Mouse (Mus musculus) kidney, postnatal 0 days (tissue): ENCODE measurements around the gene Pds5a. TPM values are rescaled to one million over a fixed set of nuclear protein-coding genes. Genes with fewer than 3 reads are reported as not detected.

ENCODE experiments used
- ATAC-seq: fragments of 200-750 bp; cut with Nextera tagmentation; replicated peaks from 2 replicates; pipeline ENCODE4 v1.8.0; 2017; ENCODE audit warnings: low read depth, moderate number of reproducible peaks, moderate TSS enrichment, moderate library complexity; ENCODE audit not compliant: low FRiP score
- DNase-seq: peaks from one replicate; pipeline ENCODE4 v3.0.0-alpha.2; 2016; ENCODE audit warnings: low spot score
- H3K27ac ChIP-seq: fragments of 300-500 bp; sonication (generic); 2 replicates; pipeline ENCODE4 v1.5.1; 2014; ENCODE audit warnings: mild to moderate bottlenecking
- H3K27me3 ChIP-seq: fragments of 300-500 bp; sonication (generic); 2 replicates; pipeline ENCODE4 v1.6.1; 2014; ENCODE audit warnings: low read length, mixed read lengths; ENCODE audit not compliant: insufficient read depth
- H3K36me3 ChIP-seq: fragments of 300-500 bp; sonication (generic); 2 replicates; pipeline ENCODE4 v1.6.1; 2014; ENCODE audit warnings: low read length, mixed read lengths; ENCODE audit not compliant: insufficient read depth
- H3K4me1 ChIP-seq: fragments of 300-500 bp; sonication (generic); replicated peaks from 2 replicates; pipeline ENCODE4 v1.6.1; 2014; ENCODE audit warnings: antibody characterized with exemption, low read length, mixed read lengths; ENCODE audit not compliant: insufficient read depth
- H3K4me2 ChIP-seq: fragments of 300-500 bp; sonication (generic); 2 replicates; pipeline ENCODE4 v1.6.1; 2014; ENCODE audit warnings: mild to moderate bottlenecking, low read length, moderate library complexity, mixed read lengths
- H3K4me3 ChIP-seq: fragments of 300-500 bp; sonication (generic); replicated peaks from 2 replicates; pipeline ENCODE4 v1.5.1; 2014; ENCODE audit warnings: low read depth, low read length
- H3K9ac ChIP-seq: fragments of 300-500 bp; sonication (generic); 2 replicates; pipeline ENCODE4 v1.6.1; 2014; ENCODE audit warnings: low read depth, low read length
- H3K9me3 ChIP-seq: fragments of 300-500 bp; sonication (generic); replicated peaks from 2 replicates; pipeline ENCODE4 v1.6.1; 2016; ENCODE audit warnings: low read length, inconsistent platforms, mixed read lengths
- CTCF ChIP-seq: IDR thresholded peaks from 2 replicates; pipeline ENCODE4 v1.5.1; 2016; ENCODE audit warnings: antibody characterized with exemption, low read depth, mild to moderate bottlenecking, moderate library complexity
- WGBS: fragments of 180-500 bp; shearing (Covaris S2); extraction: QIAGEN DNeasy Blood & Tissue Kit; methylation state at CpG from one replicate; pipeline ENCODE4 v1.1.7; 2014; 5-methylcytosine and 5-hydroxymethylcytosine counted together
- polyA plus RNA-seq: library from polyadenylated mRNA; unstranded; fragments of >200 nt; fragmentation: Nextera tagmentation; extraction: Ambion mirVana; gene quantifications from 2 replicates; pipeline ENCODE4 v1.2.1, GENCODE M21; 2015

The Pds5a gene
- polyA plus RNA-seq, 1 experiment from 2014 or later, result 35.2 TPM

DNA sequence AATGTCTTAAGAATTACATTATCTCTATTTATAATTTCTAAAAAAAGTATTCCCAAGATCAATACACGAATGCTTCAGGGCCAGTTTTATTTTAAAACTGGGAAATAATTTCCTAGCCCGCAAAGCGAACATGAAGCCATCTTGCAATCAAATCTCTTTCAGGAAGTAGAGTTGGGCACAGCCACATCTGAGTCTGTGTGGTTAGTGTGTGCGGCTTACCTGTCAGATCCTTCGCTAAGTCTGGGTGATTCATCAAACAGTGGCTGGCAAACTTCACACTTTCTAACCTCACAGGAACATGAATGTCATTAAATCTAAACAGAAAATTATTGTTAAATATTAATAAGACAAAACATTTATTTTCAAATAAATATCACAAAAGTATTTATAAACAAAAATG, 44.3 kb downstream of the Pds5a start:
- no peak overlapping the region for H3K27ac ChIP-seq
- H3K4me2 ChIP-seq, result no peak overlapping the region
- H3K27me3 ChIP-seq, result no peaks in the 10 kb centered on the region
- H3K9ac ChIP-seq, result no peak overlapping the region
- no peak overlapping the region for H3K4me3 ChIP-seq
- WGBS, result 94% methylated on average over 5 of the region's 5 CpGs
- TF ChIP-seq CTCF, result no peak
- no peak for DNase-seq
- H3K9me3 ChIP-seq, result no peaks in the 10 kb centered on the region
- no peaks in the 10 kb centered on the region for H3K4me1 ChIP-seq
- no peak for ATAC-seq
- peaks cover 32% of the 10 kb centered on the region; the same call in 1 of the 2 replicates for H3K36me3 ChIP-seq

DNA sequence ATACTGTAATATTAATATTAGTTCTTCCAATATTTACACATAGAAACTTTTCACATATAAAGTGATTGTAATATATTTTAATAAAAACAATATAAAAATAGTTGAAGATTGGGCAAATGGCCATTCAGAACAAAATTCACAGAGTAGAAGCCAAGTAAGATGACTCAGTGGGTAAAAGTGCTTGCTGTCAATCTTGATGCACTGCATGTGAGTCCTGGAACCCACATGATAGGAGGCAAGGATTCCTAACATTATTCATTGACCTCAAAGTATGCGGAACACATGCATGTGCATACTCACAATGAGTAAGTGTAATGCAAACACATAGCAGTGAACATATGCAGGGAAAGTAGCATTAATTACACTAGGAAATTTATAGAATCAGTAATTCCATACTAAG, 59.2 kb downstream of the Pds5a start:
- Histone ChIP-seq H3K9ac (no peak overlapping the region), H3K27ac (no peak overlapping the region), H3K4me2 (no peak overlapping the region), H3K9me3 (no peaks in the 10 kb centered on the region), H3K27me3 (no peaks in the 10 kb centered on the region), H3K4me1 (no peaks in the 10 kb centered on the region), H3K36me3 (peaks cover 36% of the 10 kb centered on the region), H3K4me3 (no peak overlapping the region)
- WGBS, result 95% methylated on average over 1 of the region's 1 CpGs
- DNase-seq (no peak), ATAC-seq (no peak)
- TF ChIP-seq CTCF, result no peak

- Histone ChIP-seq H3K36me3 (peaks cover 30% of the 10 kb centered on the region), H3K27me3 (no peaks in the 10 kb centered on the region)
Measured at GRCm38 (mm10) chr5:65624340-65624739, 73.7 kb downstream of the Pds5a start.

GRCm38 (mm10) chr5:65613152-65613924, 84.7 kb downstream of the Pds5a start:
- Histone ChIP-seq H3K4me3 (no peak overlapping the region), H3K9ac (no peak overlapping the region), H3K27me3 (no peaks in the 10 kb centered on the region), H3K27ac (no peak overlapping the region), H3K4me1 (no peaks in the 10 kb centered on the region), H3K4me2 (no peak overlapping the region), H3K36me3 (peaks cover 24% of the 10 kb centered on the region), H3K9me3 (no peaks in the 10 kb centered on the region)
- ATAC-seq, result no peak
- DNase-seq, result no peak
- no peak for TF ChIP-seq CTCF
- WGBS, result 80% methylated on average over 9 of the region's 9 CpGs

More at GRCm38 (mm10) chr5:65624340-65624739, 73.7 kb downstream of the Pds5a start:
- no peak overlapping the region for H3K9ac ChIP-seq
- no peak for TF ChIP-seq CTCF
- no peak overlapping the region for H3K27ac ChIP-seq
- H3K4me2 ChIP-seq, result no peak overlapping the region
- no peaks in the 10 kb centered on the region for H3K9me3 ChIP-seq
- ATAC-seq, result no peak
- H3K4me1 ChIP-seq, result no peaks in the 10 kb centered on the region
- H3K4me3 ChIP-seq, result no peak overlapping the region
- DNase-seq, result no peak

- H3K4me1 ChIP-seq, result no peaks in the 10 kb centered on the region
- no peaks in the 10 kb centered on the region for H3K27me3 ChIP-seq
- H3K4me2 ChIP-seq, result no peak overlapping the region
- H3K27ac ChIP-seq, result no peak overlapping the region
- no peak overlapping the region for H3K9ac ChIP-seq
- H3K4me3 ChIP-seq, result no peak overlapping the region
- DNase-seq (no peak), ATAC-seq (no peak)
- peaks cover 8% of the 10 kb centered on the region for H3K36me3 ChIP-seq
- WGBS, result 84% methylated on average over 4 of the region's 4 CpGs
- H3K9me3 ChIP-seq, result no peaks in the 10 kb centered on the region
- TF ChIP-seq CTCF, result no peak
Measured at GRCm38 (mm10) chr5:65610541-65610940, 87.5 kb downstream of the Pds5a start.

DNA sequence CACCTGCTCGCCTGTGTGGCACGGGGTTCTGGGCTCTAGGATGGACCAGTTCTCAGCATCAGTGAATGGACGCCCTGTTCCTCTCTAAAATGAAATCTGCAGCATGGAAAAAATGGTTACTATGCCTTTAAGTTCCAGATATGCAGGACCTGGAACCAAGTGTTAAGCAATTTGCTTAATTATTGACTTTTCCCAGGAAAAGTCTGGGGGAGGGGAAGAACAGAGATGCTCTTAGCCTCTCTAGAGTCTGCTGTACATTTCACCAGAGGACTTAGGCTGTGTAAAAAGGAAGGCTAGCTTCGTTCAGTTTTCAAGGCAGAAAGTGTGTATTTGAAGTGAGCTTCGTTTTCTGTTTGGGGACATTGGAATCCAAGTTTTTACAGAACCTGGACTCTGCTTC, 88.3 kb downstream of the Pds5a start:
- H3K36me3 ChIP-seq, result 0 out of 2 replicates have a peak, but pooled peaks cover 2% of the 10 kb centered on the region

DNA sequence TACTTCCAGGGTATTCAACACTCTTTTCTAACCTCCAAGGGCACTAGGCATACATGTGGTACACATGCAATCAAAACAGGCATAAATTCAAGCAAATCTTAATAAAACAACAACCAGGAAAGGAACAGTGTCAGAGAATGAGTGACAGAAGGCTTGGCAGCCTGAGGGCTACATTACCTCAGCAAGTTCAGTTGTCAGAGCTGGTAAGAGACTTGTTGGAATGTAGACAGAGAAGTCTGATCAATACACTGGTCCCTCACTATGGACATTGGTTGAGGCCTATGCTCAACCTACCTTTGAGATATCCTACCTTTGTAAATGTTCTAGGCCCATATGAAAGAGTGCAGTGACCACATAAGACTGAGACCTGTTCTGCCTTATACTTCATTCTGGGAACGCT, 91.3 kb downstream of the Pds5a start:
- Histone ChIP-seq H3K9ac (no peak overlapping the region), H3K27me3 (no peaks in the 10 kb centered on the region), H3K36me3 (0 out of 2 replicates have a peak, but pooled peaks cover 2% of the 10 kb centered on the region), H3K9me3 (no peaks in the 10 kb centered on the region), H3K4me2 (no peak overlapping the region), H3K27ac (no peak overlapping the region), H3K4me1 (no peaks in the 10 kb centered on the region), H3K4me3 (no peak overlapping the region)
- TF ChIP-seq CTCF, result no peak
- WGBS, result 90% methylated on average over 1 of the region's 1 CpGs
- DNase-seq (no peak), ATAC-seq (no peak)

More for the DNA sequence above, 88.3 kb downstream of the Pds5a start:
- DNase-seq (peak; percentile 43), ATAC-seq (peak; percentile 75)
- TF ChIP-seq CTCF, result no peak
- H3K4me1 ChIP-seq, result no peaks in the 10 kb centered on the region
- no peak overlapping the region for H3K4me2 ChIP-seq
- H3K9ac ChIP-seq, result no peak overlapping the region
- H3K4me3 ChIP-seq, result no peak overlapping the region
- H3K9me3 ChIP-seq, result no peaks in the 10 kb centered on the region
- WGBS, result 74% methylated on average over 5 of the region's 5 CpGs
- no peak overlapping the region for H3K27ac ChIP-seq
- no peaks in the 10 kb centered on the region for H3K27me3 ChIP-seq
